Mouse (Mus musculus) effector memory CD4-positive, alpha-beta T cell, adult 7 months (primary cell): ENCODE measurements around the gene Rab43. TPM values are rescaled to one million over a fixed set of nuclear protein-coding genes. Genes with fewer than 3 reads are reported as not detected.

ENCODE experiments used
- polyA plus RNA-seq: library from polyadenylated mRNA; unstranded; fragments of 100-300 nt; shearing (Covaris generic); gene quantifications from one replicate; pipeline ENCODE4 v1.2.1, GENCODE M21; 2017

The Rab43 gene
- 68.3 TPM for polyA plus RNA-seq

DNA sequence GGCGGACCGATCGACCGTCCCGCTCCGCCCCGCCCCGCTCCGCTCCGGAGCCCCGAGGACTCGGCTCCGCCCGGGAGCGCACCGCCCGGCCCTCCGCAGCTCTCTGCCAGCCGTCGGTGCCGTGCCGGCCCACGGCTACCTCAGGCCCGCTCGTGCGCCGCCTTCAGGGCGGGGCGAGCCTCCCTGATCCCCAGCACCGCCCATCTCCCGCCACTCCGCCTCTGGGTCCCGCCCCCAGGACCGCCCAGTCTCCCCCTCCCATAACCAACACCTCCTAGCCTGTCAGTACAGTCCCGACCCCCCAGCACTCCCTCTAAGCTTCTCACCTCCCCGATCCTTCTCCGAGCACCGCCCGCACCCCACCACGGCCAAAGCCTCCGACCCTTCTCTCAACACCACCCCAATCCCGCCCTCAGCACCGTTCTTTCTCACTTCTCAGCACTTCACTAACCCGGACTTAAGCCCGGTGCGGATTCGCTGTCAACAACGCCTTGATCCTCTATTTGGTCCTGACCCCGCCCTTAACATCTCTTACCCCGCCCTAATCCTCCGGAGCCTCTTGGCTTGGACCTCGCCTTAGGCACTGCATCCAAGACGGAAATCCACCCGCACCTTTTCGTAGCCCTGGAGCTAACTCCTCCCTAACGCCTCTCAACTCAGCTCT, at the start of gene Rab43:
TSS of gene Rab43 (minus strand) at position 490 of the 664 bp plus-strand sequence.

DNA sequence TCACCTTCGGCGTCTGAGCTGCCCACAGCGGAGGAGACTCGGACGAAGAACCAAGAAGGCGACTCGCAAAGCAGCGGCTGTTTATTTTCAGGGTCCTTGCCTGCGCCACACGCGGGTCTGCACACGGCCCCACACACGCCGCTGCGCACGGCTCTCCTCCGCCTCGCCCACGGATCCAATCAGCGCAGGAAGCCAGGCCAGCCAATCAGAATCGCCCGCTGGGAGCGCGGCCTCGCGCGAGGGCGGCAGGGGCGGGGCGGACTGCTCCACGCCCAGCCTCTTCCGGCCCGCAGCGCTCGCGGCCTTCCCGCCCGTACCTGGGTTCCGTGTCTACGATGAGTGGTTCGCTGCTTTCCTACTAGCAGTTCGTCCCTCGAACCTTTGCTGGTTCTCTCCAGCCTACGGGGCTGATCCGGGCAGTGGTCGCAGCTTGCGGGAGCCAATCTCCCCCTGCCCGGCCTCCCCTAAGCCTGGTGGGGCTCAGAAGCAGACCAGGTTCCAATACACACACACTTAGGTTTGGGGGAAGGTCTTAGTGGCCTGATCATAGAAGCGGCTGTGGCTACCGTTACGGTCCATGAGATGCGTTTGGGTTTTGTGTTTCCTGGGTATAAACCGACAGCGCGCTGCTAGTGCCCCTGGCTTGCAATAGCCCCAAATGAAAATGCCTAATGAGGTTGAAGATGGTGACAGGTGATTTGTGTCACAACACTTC, 39.1 kb upstream of the Rab43 start, which contains the start of gene Cnbp:
TSS of gene Cnbp (minus strand) at position 207 of the 715 bp plus-strand sequence.

DNA sequence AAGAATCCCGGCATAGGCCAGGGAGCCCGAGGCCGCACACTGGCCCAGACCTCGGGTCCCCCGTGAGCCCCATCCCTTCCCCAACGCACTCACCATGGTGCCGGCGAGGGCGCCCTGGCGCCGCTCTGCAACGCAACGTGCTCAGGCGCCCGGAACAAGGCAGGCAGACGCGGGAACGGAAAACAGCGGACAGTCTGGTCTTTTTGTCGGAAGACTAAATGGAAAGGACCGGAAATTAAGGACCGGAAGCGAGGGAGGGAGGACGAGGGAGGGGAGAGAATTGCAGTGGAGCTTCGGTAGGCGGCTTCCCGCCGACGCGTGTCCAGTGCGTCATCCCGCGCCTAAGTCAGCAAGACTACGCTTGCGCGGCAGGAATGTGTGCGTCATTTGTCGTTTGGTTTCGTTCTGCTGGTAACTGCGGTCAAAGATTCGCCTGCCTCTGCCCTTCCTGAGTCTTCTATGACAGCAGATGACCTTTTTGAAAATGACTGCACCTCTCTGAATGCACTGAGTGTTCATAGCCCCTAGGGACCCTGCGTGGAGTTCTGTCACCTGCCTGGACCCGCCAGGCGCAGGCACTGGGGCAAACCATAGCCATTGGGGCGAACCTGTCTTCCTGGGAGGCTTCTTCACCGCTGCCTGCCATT, 26.7 kb upstream of the Rab43 start, which contains the start of gene Isy1:
TSS of gene Isy1 (minus strand) at position 248 of the 647 bp plus-strand sequence.

DNA sequence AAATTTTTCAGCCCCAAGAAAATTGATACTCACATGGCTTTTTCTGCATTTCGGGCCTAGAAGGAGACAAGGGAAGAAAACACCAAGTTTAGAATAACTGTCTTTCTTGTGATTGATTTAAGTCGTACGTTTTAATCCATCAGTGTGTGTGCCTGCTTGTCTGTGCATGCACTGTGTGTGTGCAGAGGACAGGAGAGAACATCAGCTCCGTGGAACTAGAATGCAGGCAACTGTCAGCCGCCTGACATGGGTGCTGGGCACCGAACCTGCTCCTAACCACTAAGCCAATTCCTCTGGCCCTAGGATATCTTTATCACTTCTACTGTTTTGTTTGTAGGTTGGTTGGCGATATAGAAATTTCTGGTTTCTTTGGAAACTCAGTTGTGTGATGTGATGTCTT, 23.7 kb upstream of the Rab43 start, which contains the start of gene Gm45140:
TSS of gene Gm45140 (minus strand) at position 101 of the 400 bp plus-strand sequence.

DNA sequence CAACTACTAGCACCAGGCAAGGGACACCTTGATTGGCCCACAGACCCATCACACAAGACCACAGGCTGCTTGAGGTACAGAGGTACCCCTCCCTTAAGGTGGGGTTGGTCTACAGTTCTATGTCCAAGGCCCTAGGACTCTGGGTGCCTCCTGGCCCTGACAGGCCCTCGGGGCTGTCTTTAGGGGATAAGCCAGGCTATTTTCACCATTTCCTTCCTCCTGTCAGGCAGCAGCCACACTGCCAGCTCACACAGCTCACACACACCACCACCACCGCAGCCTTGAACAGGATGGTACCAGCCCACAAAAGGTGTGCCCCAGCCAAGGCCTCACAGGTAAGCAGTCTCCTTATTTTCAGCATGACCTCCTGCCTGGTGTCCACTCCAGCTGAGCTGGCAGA, 34.1 kb downstream of the Rab43 start, which contains the start of gene Gp9:
TSS of gene Gp9 (plus strand) at position 231 of the 400 bp plus-strand sequence.

Other genes with a start within 250 kb of the Rab43 start
- gene Prokr1, start 221.4 kb downstream of the Rab43 start, polyA plus RNA-seq = 0.50 TPM
- 4.0 TPM for gene Aplf, start 140.0 kb downstream of the Rab43 start, polyA plus RNA-seq
- 0.45 TPM for gene Efcc1, start 81.3 kb downstream of the Rab43 start, polyA plus RNA-seq
- not detected for gene Gp9, start 34.1 kb downstream of the Rab43 start, polyA plus RNA-seq
- gene Gm45140, start 23.6 kb upstream of the Rab43 start, polyA plus RNA-seq = 40.7 TPM
- 272 TPM for gene Isy1, start 26.6 kb upstream of the Rab43 start, polyA plus RNA-seq
- gene Cnbp, start 38.9 kb upstream of the Rab43 start, polyA plus RNA-seq = 1,948 TPM
- 168 TPM for gene Copg1, start 75.7 kb upstream of the Rab43 start, polyA plus RNA-seq
- gene Hmces, start 101.8 kb upstream of the Rab43 start, polyA plus RNA-seq = 95.9 TPM
- not detected for gene H1fx, start 169.5 kb upstream of the Rab43 start, polyA plus RNA-seq
- 271 TPM for gene Rab7, start 233.1 kb upstream of the Rab43 start, polyA plus RNA-seq